Mouse (Mus musculus) stomach, embryonic 14.5 days (tissue): Measurements from ENCODE around the gene Mta2. TPM values are rescaled to one million over a fixed set of nuclear protein-coding genes. Genes with fewer than 3 reads are reported as not detected.
A peak's percentile ranks its signal among the peaks of the same experiment; 100 is the strongest.
"Not testable (repeated sequence)": the region's sequence is repeated elsewhere in the genome, so short reads cannot be mapped to it uniquely, and the experiment has no call there.

ENCODE experiments used
- ATAC-seq: fragments of 200-750 bp; cut with Nextera tagmentation; 2 replicates; pipeline ENCODE4 v1.8.0; 2017; ENCODE audit warnings: low read depth, moderate TSS enrichment; ENCODE audit not compliant: insufficient number of reproducible peaks, insufficient read depth, low FRiP score
- H3K27ac ChIP-seq: fragments of 300-500 bp; sonication (generic); 2 replicates; pipeline ENCODE4 v1.5.1; 2014; ENCODE audit warnings: mild to moderate bottlenecking, low read length, moderate library complexity, mixed read lengths
- H3K27me3 ChIP-seq: fragments of 300-500 bp; sonication (generic); 2 replicates; pipeline ENCODE4 v1.6.1; 2014; ENCODE audit warnings: low read length, control low read depth, mixed read lengths; ENCODE audit not compliant: control insufficient read depth, insufficient read depth
- H3K36me3 ChIP-seq: fragments of 300-500 bp; sonication (generic); 2 replicates; pipeline ENCODE4 v1.6.1; 2014; ENCODE audit warnings: mild to moderate bottlenecking, control low read depth, low read length, moderate library complexity, mixed read lengths; ENCODE audit not compliant: control insufficient read depth, insufficient read depth
- H3K4me1 ChIP-seq: fragments of 300-500 bp; sonication (generic); 2 replicates; pipeline ENCODE4 v1.6.1; 2014; ENCODE audit warnings: low read length, control low read depth, mixed read lengths; ENCODE audit not compliant: control insufficient read depth, insufficient read depth
- H3K4me2 ChIP-seq: fragments of 300-500 bp; sonication (generic); replicated peaks from 2 replicates; pipeline ENCODE4 v1.6.1; 2014; ENCODE audit warnings: low read depth, low read length, control low read depth
- H3K4me3 ChIP-seq: fragments of 300-500 bp; sonication (generic); 2 replicates; pipeline ENCODE4 v1.5.1; 2014; ENCODE audit warnings: low read depth, low read length, control low read depth
- H3K9ac ChIP-seq: fragments of 300-500 bp; sonication (generic); replicated peaks from 2 replicates; pipeline ENCODE4 v1.6.1; 2014; ENCODE audit warnings: low read depth, mild to moderate bottlenecking, control low read depth, low read length, moderate library complexity, mixed read lengths
- H3K9me3 ChIP-seq: fragments of 300-500 bp; sonication (generic); 2 replicates; pipeline ENCODE4 v1.6.1; 2016; ENCODE audit warnings: low read depth, low read length, control low read depth; ENCODE audit not compliant: control insufficient read depth
- WGBS: fragments of 180-500 bp; shearing (Covaris S2); extraction: QIAGEN DNeasy Blood & Tissue Kit; methylation state at CpG from one replicate; pipeline ENCODE4 v1.1.7; 2014; 5-methylcytosine and 5-hydroxymethylcytosine counted together
- polyA plus RNA-seq: library from polyadenylated mRNA; unstranded; fragments of >200 nt; fragmentation: Nextera tagmentation; extraction: Ambion mirVana; gene quantifications from 2 replicates; pipeline ENCODE4 v1.2.1, GENCODE M21; 2014

Gene Mta2
- polyA plus RNA-seq = 41.5 and 45.3 TPM in 2 replicates

DNA sequence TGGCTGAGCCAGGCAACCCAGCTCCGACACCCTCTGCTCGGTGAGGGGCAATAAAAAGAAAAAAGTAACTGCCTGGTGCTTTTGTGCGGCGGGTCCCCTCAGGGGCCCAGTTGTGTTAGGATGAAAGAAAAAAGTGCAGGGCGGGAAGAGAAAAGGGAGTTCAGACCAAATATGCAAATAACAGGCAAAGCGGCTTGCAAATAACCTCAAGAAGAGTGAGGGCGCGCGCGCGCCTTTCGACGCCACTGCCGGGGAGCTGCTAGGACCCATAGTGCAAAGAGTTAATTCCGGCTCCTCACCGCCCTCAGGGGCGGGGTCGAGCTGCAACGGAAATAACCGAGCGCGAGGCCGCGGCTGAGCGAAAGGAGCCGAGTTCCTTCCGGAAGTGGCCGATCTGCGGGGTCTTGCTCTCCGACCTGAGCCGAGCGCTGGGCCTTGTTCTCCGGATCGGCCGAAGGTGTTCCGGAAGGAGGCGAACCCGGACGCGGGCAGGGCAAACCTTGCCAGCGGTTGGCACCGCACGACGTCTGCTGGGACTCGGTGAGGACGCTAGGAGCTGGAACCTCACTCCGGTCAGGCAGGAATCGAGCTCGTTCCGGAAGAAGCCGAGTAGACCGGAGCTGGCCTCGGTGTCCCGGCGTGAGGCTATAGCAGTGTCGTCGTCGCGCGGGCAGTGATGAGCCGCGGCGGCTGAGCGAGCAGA, at the start of gene Mta2:
TSS of gene Mta2 (plus strand) at position 361 of the 703 bp plus-strand sequence.
- H3K4me2 ChIP-seq = peak within 1 kb of the TSS; percentile 64
- no peaks in the 10 kb centered on the region for H3K27me3 ChIP-seq
- peak within 1 kb of the TSS; percentile 98 for H3K4me3 ChIP-seq
- H3K36me3 ChIP-seq = peaks cover 45% of the 10 kb centered on the region
- H3K9me3 ChIP-seq = no peaks in the 10 kb centered on the region
- WGBS = under 1% methylated on average over 62 of the region's 64 CpGs
- H3K9ac ChIP-seq = peak within 1 kb of the TSS; percentile 98
- H3K27ac ChIP-seq = peak within 1 kb of the TSS; percentile 99
- H3K4me1 ChIP-seq = peaks cover 24% of the 10 kb centered on the region
- peak; percentile 92 for ATAC-seq

DNA sequence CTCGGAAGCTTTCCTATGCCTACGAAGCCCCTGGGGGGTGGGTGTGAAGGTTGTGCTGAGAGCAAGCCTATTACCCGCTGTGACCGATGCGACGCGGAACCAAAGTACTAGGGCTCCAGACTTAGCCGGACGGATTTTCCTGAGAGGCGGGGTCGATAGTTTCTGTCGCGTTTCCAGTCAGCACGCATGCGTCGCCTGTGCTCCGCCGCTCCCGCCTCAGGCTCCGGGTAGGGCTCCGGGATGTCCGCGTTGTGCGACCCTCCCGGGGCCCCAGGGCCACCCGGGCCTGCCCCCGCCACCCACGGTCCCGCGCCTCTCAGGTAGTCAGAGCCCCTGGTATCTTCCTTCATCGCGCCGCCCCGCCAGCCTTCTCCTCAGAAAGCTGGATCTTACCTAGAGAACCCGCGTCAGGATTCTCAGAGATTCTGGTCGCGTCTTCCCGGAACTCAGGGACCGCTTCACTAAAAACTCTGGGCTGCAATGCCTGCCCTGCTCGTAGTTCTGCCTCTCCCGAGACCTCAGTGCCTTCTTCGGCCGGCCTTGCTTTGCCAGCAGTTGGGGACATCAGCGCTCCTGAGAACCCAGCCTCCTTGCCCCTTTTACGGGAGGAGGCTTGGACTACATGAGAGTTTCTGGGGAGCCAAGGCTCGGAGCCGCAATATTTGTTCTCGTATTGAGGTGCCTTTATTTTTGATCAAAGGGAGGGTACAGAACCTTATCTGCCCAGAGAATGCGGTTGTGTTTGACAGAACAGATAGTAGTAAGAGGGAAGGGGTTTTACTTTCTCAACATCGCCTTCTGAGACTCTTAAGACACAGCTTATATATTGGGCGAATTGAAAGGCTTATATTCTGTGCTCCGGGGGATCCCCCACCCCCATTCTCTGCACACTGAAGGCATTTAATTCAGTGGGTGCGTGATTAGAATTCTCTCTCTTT, 48.6 kb upstream of the Mta2 start, which contains the start of gene Ints5:
TSS of gene Ints5 (plus strand) at position 177 of the 938 bp plus-strand sequence.
- Histone ChIP-seq H3K4me1 (peaks cover 18% of the 10 kb centered on the region), H3K9ac (peak within 1 kb of the TSS; percentile 92), H3K36me3 (peaks cover 28% of the 10 kb centered on the region), H3K4me2 (peak within 1 kb of the TSS; percentile 80), H3K27ac (peak within 1 kb of the TSS; percentile 89), H3K27me3 (no peaks in the 10 kb centered on the region), H3K9me3 (no peaks in the 10 kb centered on the region), H3K4me3 (peak within 1 kb of the TSS; percentile 89)
- WGBS = 2% methylated on average over 54 of the region's 54 CpGs
- peak; percentile 68 for ATAC-seq

DNA sequence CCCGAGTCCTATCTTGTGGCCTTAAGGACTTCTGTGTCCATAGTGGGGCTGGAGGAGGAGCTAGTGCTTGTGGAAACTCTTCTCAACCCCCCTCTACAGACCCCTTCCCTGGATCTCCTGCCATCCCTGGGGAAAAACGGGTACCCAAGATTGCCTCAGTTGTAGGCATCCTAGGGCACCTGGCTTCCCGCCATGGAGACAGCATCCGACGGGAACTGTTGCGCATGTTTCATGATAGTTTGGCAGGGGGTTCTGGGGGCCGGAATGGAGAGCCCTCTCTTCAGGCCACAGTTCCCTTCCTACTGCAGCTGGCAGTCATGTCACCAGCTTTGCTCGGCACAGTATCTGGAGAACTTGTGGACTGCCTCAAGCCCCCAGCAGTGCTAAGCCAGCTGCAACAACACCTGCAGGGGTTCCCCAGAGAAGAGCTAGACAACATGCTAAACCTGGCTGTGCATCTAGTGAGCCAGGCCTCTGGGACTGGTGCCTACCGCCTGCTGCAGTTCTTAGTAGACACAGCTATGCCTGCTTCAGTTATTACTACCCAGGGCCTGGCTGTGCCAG, 46.2 kb upstream of the Mta2 start:
- no peak for ATAC-seq
- no peaks in the 10 kb centered on the region for H3K9me3 ChIP-seq
- H3K4me1 ChIP-seq = peaks cover 20% of the 10 kb centered on the region
- H3K4me2 ChIP-seq = no peak overlapping the region
- H3K36me3 ChIP-seq = peaks cover 28% of the 10 kb centered on the region
- H3K27me3 ChIP-seq = no peaks in the 10 kb centered on the region
- H3K27ac ChIP-seq = no peak overlapping the region
- WGBS = 96% methylated on average over 9 of the region's 9 CpGs
- no peak overlapping the region for H3K9ac ChIP-seq
- H3K4me3 ChIP-seq = no peak overlapping the region

DNA sequence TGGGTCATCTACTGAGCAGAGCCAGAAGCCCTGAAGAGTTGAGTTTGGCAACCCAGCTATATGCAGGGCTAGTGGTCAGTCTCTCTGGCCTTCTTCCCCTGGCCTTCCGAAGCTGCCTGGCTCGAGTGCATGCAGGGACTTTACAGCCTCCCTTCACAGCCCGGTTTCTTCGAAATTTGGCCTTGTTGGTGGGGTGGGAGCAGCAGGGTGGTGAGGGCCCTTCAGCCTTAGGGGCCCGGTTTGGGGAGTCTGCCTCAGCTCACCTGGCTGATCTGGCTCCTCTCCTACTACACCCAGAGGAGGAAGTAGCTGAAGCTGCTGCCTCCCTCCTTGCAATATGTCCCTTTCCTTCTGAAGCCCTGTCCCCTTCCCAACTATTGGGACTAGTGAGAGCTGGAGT, 45.4 kb upstream of the Mta2 start:
- H3K9me3 ChIP-seq, H3K9ac ChIP-seq, H3K4me2 ChIP-seq, H3K27me3 ChIP-seq, ATAC-seq, H3K27ac ChIP-seq, H3K4me3 ChIP-seq: not testable (repeated sequence)
- Histone ChIP-seq H3K36me3 (peaks cover 25% of the 10 kb centered on the region), H3K4me1 (peaks cover 20% of the 10 kb centered on the region)
- WGBS = 81% methylated on average over 5 of the region's 5 CpGs

DNA sequence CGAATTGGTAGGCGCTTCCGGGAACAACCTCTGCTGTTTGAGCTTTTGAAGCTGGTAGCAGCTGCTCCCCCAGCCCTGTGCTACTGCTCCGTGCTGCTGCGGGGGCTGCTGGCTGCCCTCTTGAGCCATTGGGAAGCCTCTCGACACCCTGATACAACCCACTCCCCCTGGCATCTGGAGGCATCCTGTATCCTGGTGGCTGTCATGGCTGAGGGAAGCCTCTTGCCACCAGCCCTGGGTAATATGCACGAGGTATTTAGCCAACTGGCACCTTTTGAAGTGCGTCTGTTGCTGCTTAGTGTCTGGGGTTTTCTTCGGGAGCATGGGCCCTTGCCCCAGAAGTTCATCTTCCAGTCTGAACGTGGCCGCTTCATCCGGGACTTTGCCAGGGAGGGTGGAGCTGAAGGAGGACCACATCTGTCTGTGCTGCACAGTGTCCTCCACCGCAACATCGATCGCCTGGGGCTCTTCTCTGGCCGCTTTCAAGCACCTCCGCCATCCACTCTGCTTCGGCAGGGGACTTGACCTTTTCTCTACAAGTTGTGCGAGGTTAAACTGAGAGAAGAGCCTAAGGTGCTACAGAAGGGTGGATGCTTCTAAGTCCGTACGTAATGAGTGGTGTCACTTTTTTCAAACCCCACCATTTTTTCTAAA, 44.3 kb upstream of the Mta2 start:
- peaks cover 20% of the 10 kb centered on the region for H3K4me1 ChIP-seq
- H3K9ac ChIP-seq = peak overlapping the region; percentile 42; the same call in 1 of the 2 replicates
- WGBS = 22% methylated on average over 21 of the region's 21 CpGs
- H3K27ac ChIP-seq = peak overlapping the region; percentile 87
- H3K27me3 ChIP-seq, H3K9me3 ChIP-seq: not testable (repeated sequence)
- peaks cover 21% of the 10 kb centered on the region for H3K36me3 ChIP-seq
- H3K4me2 ChIP-seq = peak overlapping the region; percentile 50
- H3K4me3 ChIP-seq = peak overlapping the region; percentile 99; the same call in 1 of the 2 replicates
- ATAC-seq = peak; percentile 28; the same call in 1 of the 2 replicates

DNA sequence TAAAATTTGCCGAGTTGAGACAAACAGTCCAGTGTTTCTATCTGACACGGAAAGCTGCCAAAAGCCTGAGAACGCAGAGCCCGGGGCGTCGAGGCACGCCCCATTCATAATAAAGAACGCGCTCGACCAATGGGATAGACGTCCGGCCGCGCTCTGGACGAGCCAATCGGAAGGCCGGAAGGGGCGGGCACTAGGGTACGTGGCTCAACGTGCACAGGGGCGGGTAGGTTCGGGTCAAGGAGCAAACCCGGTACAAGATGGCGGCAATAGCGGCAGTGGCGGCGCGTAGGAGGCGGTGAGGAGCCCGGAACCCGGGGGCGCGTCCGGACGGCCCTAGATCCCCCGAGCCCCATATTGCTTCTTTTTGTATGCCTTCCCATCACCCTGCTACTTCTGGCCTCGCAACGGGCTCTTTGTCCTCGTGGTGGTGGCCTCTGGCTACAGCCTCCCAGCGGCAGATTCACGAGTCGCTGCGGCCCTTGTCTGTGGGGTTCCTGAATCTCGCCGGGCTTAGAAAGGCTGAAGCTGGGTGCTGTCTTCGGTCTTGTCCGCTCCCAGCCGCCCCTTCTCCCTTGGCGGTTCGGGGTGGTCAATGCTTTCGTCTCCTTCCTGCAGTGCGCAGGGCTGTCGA, 43.7 kb upstream of the Mta2 start, which contains the start of gene Ganab:
TSS of gene Ganab (plus strand) at position 207 of the 631 bp plus-strand sequence.
- H3K4me2 ChIP-seq = peak within 1 kb of the TSS; percentile 87
- ATAC-seq = peak; percentile 99
- H3K36me3 ChIP-seq = peaks cover 24% of the 10 kb centered on the region
- H3K9me3 ChIP-seq = no peaks in the 10 kb centered on the region
- peak within 1 kb of the TSS; percentile 87 for H3K27ac ChIP-seq
- under 1% methylated on average over 53 of the region's 53 CpGs for WGBS
- H3K9ac ChIP-seq = peak within 1 kb of the TSS; percentile 95
- H3K4me3 ChIP-seq = peak within 1 kb of the TSS; percentile 99
- H3K27me3 ChIP-seq = no peaks in the 10 kb centered on the region
- peaks cover 20% of the 10 kb centered on the region for H3K4me1 ChIP-seq

DNA sequence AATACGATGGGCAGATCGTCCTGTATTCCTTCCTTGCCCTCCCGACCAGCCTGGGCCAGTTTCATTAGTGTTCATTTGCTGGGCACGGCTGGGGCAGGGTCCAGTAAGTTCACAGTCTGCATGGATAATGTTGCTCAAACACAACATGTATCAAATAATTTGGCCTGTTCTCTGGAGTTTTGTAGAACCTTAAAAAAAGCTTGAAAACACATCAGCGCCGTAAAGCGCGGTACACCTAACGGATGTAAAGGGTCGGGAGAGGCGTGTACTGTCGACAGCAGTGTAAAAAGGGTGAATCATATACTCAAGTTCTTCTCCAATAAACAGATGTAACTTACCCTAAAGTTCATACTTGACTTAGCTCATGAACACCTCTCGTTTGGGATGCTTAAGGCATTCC, 43.1 kb upstream of the Mta2 start:
- Histone ChIP-seq H3K9me3 (no peaks in the 10 kb centered on the region), H3K4me3 (peak overlapping the region; percentile 99), H3K36me3 (peaks cover 30% of the 10 kb centered on the region), H3K27me3 (no peaks in the 10 kb centered on the region), H3K4me1 (peaks cover 20% of the 10 kb centered on the region), H3K9ac (peak overlapping the region; percentile 95), H3K4me2 (peak overlapping the region; percentile 87), H3K27ac (peak overlapping the region; percentile 87)
- WGBS = 5% methylated on average over 13 of the region's 13 CpGs
- no peak for ATAC-seq
